Comparison of ENCODE assay signal across 27 mouse cellular contexts in the genomic region with DNA sequence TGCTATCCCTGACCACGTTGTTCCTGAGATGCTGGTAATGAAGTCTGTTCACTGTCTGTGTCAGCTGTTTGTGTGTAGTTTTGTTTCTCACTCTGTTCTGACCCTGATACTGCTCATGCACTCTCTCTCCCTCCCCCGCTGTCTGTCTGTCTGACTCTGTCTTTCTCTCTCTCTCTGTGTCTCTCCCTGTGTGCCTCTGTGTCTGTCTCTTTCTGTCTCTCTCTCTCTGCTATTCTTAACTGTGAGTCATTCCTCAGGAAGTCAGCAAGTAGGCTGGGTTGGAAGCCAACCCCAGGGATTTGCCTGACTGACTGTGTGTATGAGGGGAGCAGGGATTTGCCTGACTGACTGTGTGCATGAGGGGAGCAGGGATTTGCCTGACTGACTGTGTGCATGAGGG. TPM values are rescaled to one million over a fixed set of nuclear protein-coding genes. Genes with fewer than 3 reads are reported as not detected.
A peak's percentile ranks its signal among the peaks of the same experiment; 100 is the strongest.
DNase-seq lines count a peak whose midpoint lies in the region; ATAC-seq lines count a peak whose summit lies in the region.
"Had no signal": no experiment of that assay in that cellular context is flagged by ENCODE, and none has a peak within 500 bp of the region (broad histone marks: within the 10 kb centered on the region; RNA-seq: fewer than 3 reads in every experiment).

No protein-coding gene starts in this region.

- H3K9me3 ChIP-seq in hindbrain, embryonic 16.5 days (ENCODE audit: control insufficient read depth, low read length) = peaks cover 6% of the 10 kb centered on the region; the same call in 1 of the 2 replicates
- H3K9me3 ChIP-seq: forebrain, embryonic 15.5 days had no signal

- no peak overlapping the region for H3K4me3 ChIP-seq in hindbrain, embryonic 16.5 days (ENCODE audit: low read length)
- H3K4me3 ChIP-seq: embryonic facial prominence, embryonic 10.5 days; embryonic facial prominence, embryonic 12.5 days; forebrain, embryonic 13.5 days; forebrain, embryonic 15.5 days had no signal

- ATAC-seq in hindbrain, embryonic 16.5 days = no peak
- ATAC-seq: forebrain, embryonic 13.5 days; forebrain, embryonic 15.5 days; forebrain, postnatal 0 days had no signal

- H3K4me1 ChIP-seq in hindbrain, embryonic 16.5 days (ENCODE audit: control insufficient read depth, insufficient read depth, low read depth, low read length) = no peaks in the 10 kb centered on the region
- H3K4me1 ChIP-seq: embryonic facial prominence, embryonic 10.5 days; embryonic facial prominence, embryonic 12.5 days; forebrain, embryonic 13.5 days; forebrain, embryonic 15.5 days had no signal

- 89% methylated on average over 2 of the region's 2 CpGs for WGBS in hindbrain, embryonic 16.5 days

- H3K27ac ChIP-seq in hindbrain, embryonic 16.5 days (ENCODE audit: low read depth, low read length) = no peak overlapping the region
- H3K27ac ChIP-seq: embryonic facial prominence, embryonic 10.5 days; embryonic facial prominence, embryonic 12.5 days; forebrain, embryonic 13.5 days; forebrain, embryonic 15.5 days had no signal

- H3K4me2 ChIP-seq in hindbrain, embryonic 16.5 days (ENCODE audit: low read length) = no peak overlapping the region
- H3K4me2 ChIP-seq: embryonic facial prominence, embryonic 12.5 days; forebrain, embryonic 13.5 days; forebrain, embryonic 15.5 days had no signal

- H3K36me3 ChIP-seq in hindbrain, embryonic 16.5 days (ENCODE audit: control insufficient read depth, insufficient read depth, low read length) = no peaks in the 10 kb centered on the region
- H3K36me3 ChIP-seq: embryonic facial prominence, embryonic 10.5 days; embryonic facial prominence, embryonic 12.5 days; forebrain, embryonic 15.5 days had no signal

- H3K27me3 ChIP-seq in hindbrain, embryonic 16.5 days (replicated peaks; ENCODE audit: control insufficient read depth, insufficient read depth, low read length) = no peaks in the 10 kb centered on the region
- H3K27me3 ChIP-seq: embryonic facial prominence, embryonic 12.5 days; forebrain, embryonic 13.5 days; forebrain, embryonic 15.5 days had no signal

- no peak overlapping the region for H3K9ac ChIP-seq in hindbrain, embryonic 16.5 days (ENCODE audit: low read depth, low read length)
- H3K9ac ChIP-seq: embryonic facial prominence, embryonic 12.5 days; forebrain, embryonic 13.5 days; forebrain, embryonic 15.5 days; forebrain, postnatal 0 days had no signal

- DNase-seq in 3134 (ENCODE audit: extremely low read depth, insufficient read length, low spot score) = peak; percentile 53
- peak; percentile 34 for DNase-seq in 3T3-L1 (ENCODE audit: low read depth, low spot score)
- DNase-seq in NIH3T3 (ENCODE audit: low read depth) = peak; percentile 40
- no peak for DNase-seq in embryo, embryonic 10.5 days (ENCODE audit: low spot score)
- DNase-seq in layer of hippocampus, postnatal 10 days (ENCODE audit: low spot score in 2 of 2) = no peak
- DNase-seq: adrenal gland, adult 2 months; adrenal gland, postnatal 10 days; adrenal gland, postnatal 25 days; cerebellum, adult 11 months; cerebellum, adult 18-20 months; cerebellum, adult 8-10 months; cerebellum, adult 9-11 months; cerebellum, postnatal 14 days; cerebellum, postnatal 36 days; forebrain, postnatal 0 days had no signal

RNA-seq across cellular contexts. Expression of gene Rd3l, which starts 42.2 kb away (rescaled TPM):
- not detected for total RNA-seq in layer of hippocampus, postnatal 10 days (2021)
- not detected in 2 replicates for polyA plus RNA-seq in hindbrain, embryonic 16.5 days (2015; fragmentation: Nextera tagmentation; extraction: Ambion mirVana)
- total RNA-seq: adrenal gland, adult 2 months; adrenal gland, postnatal 10 days; adrenal gland, postnatal 25 days; adrenal gland, postnatal 4 days; common myeloid progenitor, adult 5-6 weeks; ES-E14 had no signal
- polyA plus RNA-seq: adrenal gland, adult 2 months; brain, embryonic 14.5 days; C2C12; embryonic facial prominence, embryonic 10.5 days; embryonic facial prominence, embryonic 12.5 days; embryonic facial prominence, embryonic 14.5 days; forebrain, embryonic 11.5 days; forebrain, embryonic 13.5 days; forebrain, embryonic 15.5 days had no signal

RNA-seq across cellular contexts. Expression of gene Tdrd9, which starts 51.9 kb away (rescaled TPM):
- under 1 TPM; 0.33 to 0.41 TPM for total RNA-seq in layer of hippocampus, postnatal 10 days (2021)
- 0.24 and 0.29 TPM in 2 replicates for polyA plus RNA-seq in hindbrain, embryonic 16.5 days (2015; fragmentation: Nextera tagmentation; extraction: Ambion mirVana)
- total RNA-seq: adrenal gland, postnatal 25 days had no signal
- polyA plus RNA-seq: adrenal gland, adult 2 months had no signal

RNA-seq across cellular contexts. Expression of gene Atp5mpl, which starts 56.5 kb away (rescaled TPM):
- total RNA-seq in layer of hippocampus, postnatal 10 days (2021) = 100 to 1,000 TPM; 458 to 498 TPM
- polyA plus RNA-seq in hindbrain, embryonic 16.5 days (2015; fragmentation: Nextera tagmentation; extraction: Ambion mirVana) = 694 and 757 TPM in 2 replicates

Comparison
In these comparisons a context has a peak if more than half of its experiments do, and no peak if none do; other contexts are left out.
1. DNase-seq: peak in 3134 (single experiment), 3T3-L1 (single experiment) and NIH3T3 (single experiment); none in embryo, embryonic 10.5 days (single experiment) and layer of hippocampus, postnatal 10 days (0 of 2).